Mouse (Mus musculus): ENCODE measurements around the gene Olfr239. TPM values are rescaled to one million over a fixed set of nuclear protein-coding genes. Genes with fewer than 3 reads are reported as not detected.

The Olfr239 gene
- polyA plus RNA-seq (2021; fragmentation: Nextera tagmentation): not detected in 2 replicates
- long read RNA-seq, experiment 1: 0 reads
- long read RNA-seq, experiment 2: 0 reads

GRCm38 (mm10) chr17:33191002-33191401 is at the start of gene Olfr239:
Olfr239 (plus strand) TSS chr17:33191302.

GRCm38 (mm10) chr17:33168147-33168546 is 23.0 kb upstream of the Olfr239 start, which contains the start of gene Olfr55:
Olfr55 (plus strand) TSS chr17:33168447.

GRCm38 (mm10) chr17:33221590-33221989 is 30.5 kb downstream of the Olfr239 start, which contains the start of gene Olfr1564:
Olfr1564 (minus strand) TSS chr17:33221690.

Other genes starting within 250 kb of the Olfr239 start
- 8.4 and 9.0 TPM in 2 replicates for gene Cyp4f13, start 243.9 kb upstream of the Olfr239 start, polyA plus RNA-seq (2021; fragmentation: Nextera tagmentation)
- gene Zfp472, start 225.5 kb upstream of the Olfr239 start, polyA plus RNA-seq (2021; fragmentation: Nextera tagmentation): 4.0 and 4.2 TPM in 2 replicates
- 9.7 and 10.0 TPM in 2 replicates for gene Zfp952, start 198.2 kb upstream of the Olfr239 start, polyA plus RNA-seq (2021; fragmentation: Nextera tagmentation)
- 9.0 and 10.2 TPM in 2 replicates for gene Zfp763, start 157.9 kb upstream of the Olfr239 start, polyA plus RNA-seq (2021; fragmentation: Nextera tagmentation)
- not detected in 2 replicates for gene 4921501E09Rik, start 123.2 kb upstream of the Olfr239 start, polyA plus RNA-seq (2021; fragmentation: Nextera tagmentation)
- 9.9 TPM in 2 replicates for gene Zfp563, start 102.0 kb upstream of the Olfr239 start, polyA plus RNA-seq (2021; fragmentation: Nextera tagmentation)
- gene Morc2b, start 51.6 kb upstream of the Olfr239 start, polyA plus RNA-seq (2021; fragmentation: Nextera tagmentation): 0.84 and 0.85 TPM in 2 replicates
- gene Olfr55, start 22.9 kb upstream of the Olfr239 start, polyA plus RNA-seq (2021; fragmentation: Nextera tagmentation): not detected in 2 replicates
- gene Olfr1564, start 30.4 kb downstream of the Olfr239 start, polyA plus RNA-seq (2021; fragmentation: Nextera tagmentation): not detected in 2 replicates
- 4.3 and 4.9 TPM in 2 replicates for gene Zfp955a, start 63.8 kb downstream of the Olfr239 start, polyA plus RNA-seq (2021; fragmentation: Nextera tagmentation)
- gene Olfr63, start 73.4 kb downstream of the Olfr239 start, polyA plus RNA-seq (2021; fragmentation: Nextera tagmentation): 0.01 TPM in 1 of 2 replicates, not detected in the other
- gene Zfp955b, start 98.2 kb downstream of the Olfr239 start, polyA plus RNA-seq (2021; fragmentation: Nextera tagmentation): 9.6 and 12.1 TPM in 2 replicates
- 5.0 and 5.7 TPM in 2 replicates for gene Zfp81, start 167.6 kb downstream of the Olfr239 start, polyA plus RNA-seq (2021; fragmentation: Nextera tagmentation)
- 5.3 and 5.4 TPM in 2 replicates for gene Zfp101, start 203.3 kb downstream of the Olfr239 start, polyA plus RNA-seq (2021; fragmentation: Nextera tagmentation)
- not detected in 2 replicates for gene Actl9, start 241.6 kb downstream of the Olfr239 start, polyA plus RNA-seq (2021; fragmentation: Nextera tagmentation)

Data from layer of hippocampus, adult 6 months (tissue).